ENCODE assay signal across 10 mouse cellular contexts in genomic region chr8:125078771-125079384, GRCm38 (mm10). TPM values are rescaled to one million over a fixed set of nuclear protein-coding genes. Genes with fewer than 3 reads are reported as not detected.
DNase-seq lines count a peak whose midpoint lies in the region; ATAC-seq and TF ChIP-seq lines count a peak whose summit lies in the region.
"Had no signal": no experiment of that assay in that cellular context is flagged by ENCODE, and none has a peak within 500 bp of the region (broad histone marks: within the 10 kb centered on the region; RNA-seq: fewer than 3 reads in every experiment).

No protein-coding gene starts in this region.

- H3K4me3 ChIP-seq in heart, postnatal 0 days (ENCODE audit: low read depth, low read length) = no peak overlapping the region
- H3K4me3 ChIP-seq in liver, embryonic 11.5 days (ENCODE audit: low read depth, low read length) = no peak overlapping the region
- H3K4me3 ChIP-seq: embryonic facial prominence, embryonic 12.5 days; liver, embryonic 13.5 days had no signal

- no peak overlapping the region for H3K9ac ChIP-seq in heart, postnatal 0 days (replicated peaks; ENCODE audit: low read depth, low read length)
- no peak overlapping the region for H3K9ac ChIP-seq in liver, embryonic 11.5 days (ENCODE audit: low read depth, low read length)
- H3K9ac ChIP-seq: embryonic facial prominence, embryonic 12.5 days; liver, embryonic 13.5 days had no signal

- H3K9me3 ChIP-seq in heart, postnatal 0 days (replicated peaks; ENCODE audit: control insufficient read depth, low read length) = no peaks in the 10 kb centered on the region
- H3K9me3 ChIP-seq in liver, embryonic 11.5 days (ENCODE audit: control insufficient read depth, low read length) = no peaks in the 10 kb centered on the region
- H3K9me3 ChIP-seq: embryonic facial prominence, embryonic 12.5 days; liver, embryonic 13.5 days had no signal

- peak; percentile 42; the same call in 1 of the 2 replicates for ATAC-seq in heart, postnatal 0 days (ENCODE audit: insufficient read depth, low read depth)
- ATAC-seq in liver, embryonic 11.5 days (replicated peaks; ENCODE audit: low FRiP score) = no peak

- DNase-seq in kidney, postnatal 36 days = peak; percentile 19 to 26
- DNase-seq in kidney, postnatal 4 days = no peak
- DNase-seq in cerebellum, adult 9-11 months = peak; percentile 97
- DNase-seq in heart, postnatal 0 days (ENCODE audit: low spot score) = no peak
- DNase-seq in left cerebral cortex, adult 11 months (ENCODE audit: low spot score) = peak; percentile 80
- peak; percentile 71 for DNase-seq in right cerebral cortex, postnatal 14 days
- DNase-seq in spleen, postnatal 10 days (ENCODE audit: low spot score in 2 of 2) = no peak
- DNase-seq in liver, embryonic 11.5 days (ENCODE audit: low spot score) = no peak
- DNase-seq: liver, embryonic 13.5 days had no signal

- H3K27me3 ChIP-seq in heart, postnatal 0 days (ENCODE audit: control insufficient read depth, insufficient read depth, low read length) = no peaks in the 10 kb centered on the region
- no peaks in the 10 kb centered on the region for H3K27me3 ChIP-seq in liver, embryonic 11.5 days (replicated peaks; ENCODE audit: control insufficient read depth, insufficient read depth, low read length)
- H3K27me3 ChIP-seq: embryonic facial prominence, embryonic 12.5 days; liver, embryonic 13.5 days had no signal

- TF ChIP-seq EP300 in heart, postnatal 0 days (IDR thresholded peaks at IDR 0.05; ENCODE audit: low read depth) = no peak

- no peak overlapping the region for H3K4me2 ChIP-seq in heart, postnatal 0 days (ENCODE audit: low read depth, low read length)
- no peak overlapping the region for H3K4me2 ChIP-seq in liver, embryonic 11.5 days
- H3K4me2 ChIP-seq: embryonic facial prominence, embryonic 12.5 days; liver, embryonic 13.5 days had no signal

- H3K4me1 ChIP-seq in heart, postnatal 0 days (ENCODE audit: control insufficient read depth, insufficient read depth) = peaks cover 19% of the 10 kb centered on the region
- H3K4me1 ChIP-seq in liver, embryonic 11.5 days (replicated peaks; ENCODE audit: control insufficient read depth, insufficient read depth, low read length) = no peaks in the 10 kb centered on the region; the same call in 1 of the 2 replicates

- no peak for TF ChIP-seq CTCF in heart, postnatal 0 days (IDR thresholded peaks at IDR 0.05; ENCODE audit: low read depth)

- WGBS in heart, postnatal 0 days = 48% methylated on average over 9 of the region's 9 CpGs
- whole genome bisulfite sequencing in liver, embryonic 11.5 days = 71% methylated on average over 9 of the region's 9 CpGs

- no peak overlapping the region for H3K27ac ChIP-seq in heart, postnatal 0 days (ENCODE audit: low read depth)
- no peak overlapping the region for H3K27ac ChIP-seq in liver, embryonic 11.5 days (ENCODE audit: low read depth, low read length)
- H3K27ac ChIP-seq: embryonic facial prominence, embryonic 12.5 days; liver, embryonic 13.5 days had no signal

- H3K36me3 ChIP-seq in heart, postnatal 0 days (replicated peaks; ENCODE audit: control insufficient read depth, insufficient read depth, low read length) = no peaks in the 10 kb centered on the region
- no peaks in the 10 kb centered on the region for H3K36me3 ChIP-seq in liver, embryonic 11.5 days (ENCODE audit: control insufficient read depth, insufficient read depth, low read length)
- H3K36me3 ChIP-seq: embryonic facial prominence, embryonic 12.5 days; liver, embryonic 13.5 days had no signal

RNA-seq across cellular contexts. Expression of gene Disc1, which starts 24.9 kb away (rescaled TPM):
- 4.0 and 5.2 TPM in 2 replicates for total RNA-seq in heart, postnatal 0 days (2014; rRNA removed; ENCODE audit: low replicate concordance)
- polyA plus RNA-seq in heart, postnatal 0 days (2015; fragmentation: Nextera tagmentation; extraction: Ambion mirVana) = 1.2 and 1.3 TPM in 2 replicates
- 0.82 and 1.2 TPM in 2 replicates for polyA plus RNA-seq in liver, embryonic 11.5 days (2014; fragmentation: Nextera tagmentation; extraction: Ambion mirVana)

Comparison
In these comparisons a context has a peak if more than half of its experiments do, and no peak if none do; other contexts are left out.
1. DNase-seq: peak in kidney, postnatal 36 days (2 of 2), cerebellum, adult 9-11 months (single experiment), left cerebral cortex, adult 11 months (single experiment) and right cerebral cortex, postnatal 14 days (single experiment); none in kidney, postnatal 4 days (0 of 2), heart, postnatal 0 days (single experiment), spleen, postnatal 10 days (0 of 2) and liver, embryonic 11.5 days (single experiment).